Mouse (Mus musculus) liver, adult 2 months (tissue): ENCODE measurements around the gene Adam10. TPM values are rescaled to one million over a fixed set of nuclear protein-coding genes. Genes with fewer than 3 reads are reported as not detected.

ENCODE experiments used
- DNase-seq: peaks from one replicate; pipeline ENCODE4 v3.0.0-alpha.2; 2011; ENCODE audit warnings: low read depth, low spot score; ENCODE audit errors: extremely low read depth
- H3K27ac ChIP-seq: fragments of 200-500 bp; replicated peaks from 2 replicates; pipeline ENCODE4 v1.5.1; 2012; ENCODE audit warnings: low read depth, mild to moderate bottlenecking, control low read depth, inconsistent platforms, low read length; ENCODE audit not compliant: insufficient read depth
- H3K27me3 ChIP-seq: fragments of 200-500 bp; 2 replicates; pipeline ENCODE4 v1.6.1; 2012; ENCODE audit warnings: mild to moderate bottlenecking, moderate library complexity, low read length, inconsistent platforms; ENCODE audit not compliant: control insufficient read depth, insufficient read depth
- H3K36me3 ChIP-seq: fragments of 200-500 bp; 2 replicates; pipeline ENCODE4 v1.6.1; 2012; ENCODE audit warnings: low read length, inconsistent platforms; ENCODE audit not compliant: control insufficient read depth, insufficient read depth
- H3K4me1 ChIP-seq: fragments of 200-500 bp; 2 replicates; pipeline ENCODE4 v1.6.1; 2011; ENCODE audit warnings: low read length; ENCODE audit not compliant: control insufficient read depth, insufficient read depth
- H3K4me3 ChIP-seq: fragments of 200-500 bp; 2 replicates; pipeline ENCODE4 v1.5.1; 2011; ENCODE audit warnings: low read depth, mild to moderate bottlenecking, control low read depth, low read length, moderate library complexity; ENCODE audit not compliant: insufficient read depth
- H3K79me2 ChIP-seq: fragments of 200-500 bp; 2 replicates; pipeline ENCODE4 v1.6.1; 2012; ENCODE audit warnings: inconsistent platforms, mild to moderate bottlenecking, low read length, moderate library complexity; ENCODE audit not compliant: control insufficient read depth, insufficient read depth
- H3K9ac ChIP-seq: fragments of 200-500 bp; 2 replicates; pipeline ENCODE4 v1.6.1; 2012; ENCODE audit warnings: low read depth, mild to moderate bottlenecking, control low read depth, inconsistent platforms, low read length
- CTCF ChIP-seq: fragments of 200-500 bp; IDR thresholded peaks from 2 replicates; pipeline ENCODE4 v1.5.1; 2011; ENCODE audit warnings: low read depth, low read length, control low read depth
- POLR2A ChIP-seq: fragments of 200-500 bp; IDR thresholded peaks from 2 replicates; pipeline ENCODE4 v1.6.1; 2011; ENCODE audit warnings: low read length, control low read depth; ENCODE audit not compliant: insufficient read depth; ENCODE audit errors: extremely low read depth
- WGBS: fragments of 180-500 bp; shearing (Covaris S2); methylation state at CpG from one replicate; pipeline ENCODE4 v1.1.7; 2018; 5-methylcytosine and 5-hydroxymethylcytosine counted together
- polyA plus RNA-seq: library from polyadenylated mRNA; depleted of rRNA; stranded (reverse); fragments of >200 nt; gene quantifications from 2 replicates; pipeline ENCODE4 v1.2.3, GENCODE M21; 2012
- total RNA-seq: library from RNA; depleted of rRNA; stranded (reverse); fragments of >200 nt; gene quantifications from 2 replicates; pipeline ENCODE4 v1.2.3, GENCODE M21; 2014

The Adam10 gene
- total and polyA plus RNA-seq, 2 experiments, result 4.9 to 16.8 TPM

DNA sequence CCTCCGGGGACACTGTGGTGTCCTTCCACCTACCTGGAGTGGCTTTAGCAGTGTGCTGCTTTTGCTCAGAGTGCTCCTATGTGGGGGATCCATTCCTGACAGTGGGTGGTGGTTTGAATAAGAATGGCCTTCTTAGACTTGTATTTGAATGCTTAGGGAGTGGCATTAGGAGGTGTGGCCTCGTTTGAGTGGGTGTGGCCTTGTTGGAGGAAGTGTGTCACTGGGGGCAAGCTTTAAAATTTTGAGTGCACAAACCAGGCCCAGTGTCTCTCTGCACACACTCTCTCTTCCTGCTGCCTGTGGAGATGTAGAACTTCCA, 116.6 kb downstream of the Adam10 start:
- Histone ChIP-seq H3K79me2 (no peaks in the 10 kb centered on the region), H3K4me1 (no peaks in the 10 kb centered on the region), H3K36me3 (peaks cover 2% of the 10 kb centered on the region; the same call in 1 of the 2 replicates), H3K27ac (no peak overlapping the region), H3K27me3 (no peaks in the 10 kb centered on the region), H3K9ac (no peak overlapping the region), H3K4me3 (no peak overlapping the region)
- TF ChIP-seq POLR2A (no peak), CTCF (no peak)
- DNase-seq, result no peak
- WGBS, result 73% methylated on average over 2 of the region's 2 CpGs

DNA sequence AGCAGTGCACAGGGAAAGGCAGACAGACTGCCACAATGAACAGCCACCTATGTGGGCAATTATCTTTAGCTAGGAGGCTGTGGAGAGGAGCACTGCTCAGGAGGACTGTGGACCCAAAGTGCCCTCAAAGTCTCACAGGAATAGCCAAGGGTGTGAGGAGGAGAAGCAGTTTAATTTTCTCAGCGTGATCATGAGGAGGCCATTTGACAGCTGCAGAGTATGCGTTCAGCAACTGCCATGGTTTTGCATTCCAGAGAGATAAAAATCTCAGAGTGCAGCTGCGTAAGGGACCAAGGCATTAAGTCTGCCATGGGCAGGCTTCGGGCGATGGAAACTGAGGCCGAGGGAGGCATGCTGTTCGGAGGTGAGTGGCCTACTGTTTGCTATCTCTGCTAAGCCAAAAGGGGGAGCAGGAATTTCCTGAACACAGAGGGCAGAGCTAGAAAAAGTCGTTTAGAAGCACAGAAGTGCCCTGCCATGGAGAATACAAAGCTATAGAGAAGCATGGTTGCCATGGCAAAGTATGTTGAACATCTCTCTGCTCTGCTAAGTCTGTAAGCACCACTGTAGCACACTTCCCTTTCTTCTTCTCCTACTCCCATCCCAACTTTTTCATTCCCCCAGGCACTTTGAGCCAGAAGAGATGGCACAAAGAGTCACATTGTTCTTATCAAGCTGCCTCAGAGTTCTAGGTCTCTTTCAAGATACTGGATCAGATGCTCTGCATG, 122.0 kb downstream of the Adam10 start:
- H3K79me2 ChIP-seq, result no peaks in the 10 kb centered on the region
- H3K4me3 ChIP-seq, result no peak overlapping the region
- H3K9ac ChIP-seq, result no peak overlapping the region
- no peaks in the 10 kb centered on the region for H3K4me1 ChIP-seq
- H3K27me3 ChIP-seq, result no peaks in the 10 kb centered on the region
- no peak overlapping the region for H3K27ac ChIP-seq
- H3K36me3 ChIP-seq, result peaks cover 5% of the 10 kb centered on the region; the same call in 1 of the 2 replicates
- TF ChIP-seq POLR2A (no peak), CTCF (no peak)
- no peak for DNase-seq
- whole genome bisulfite sequencing, result 87% methylated on average over 8 of the region's 8 CpGs

DNA sequence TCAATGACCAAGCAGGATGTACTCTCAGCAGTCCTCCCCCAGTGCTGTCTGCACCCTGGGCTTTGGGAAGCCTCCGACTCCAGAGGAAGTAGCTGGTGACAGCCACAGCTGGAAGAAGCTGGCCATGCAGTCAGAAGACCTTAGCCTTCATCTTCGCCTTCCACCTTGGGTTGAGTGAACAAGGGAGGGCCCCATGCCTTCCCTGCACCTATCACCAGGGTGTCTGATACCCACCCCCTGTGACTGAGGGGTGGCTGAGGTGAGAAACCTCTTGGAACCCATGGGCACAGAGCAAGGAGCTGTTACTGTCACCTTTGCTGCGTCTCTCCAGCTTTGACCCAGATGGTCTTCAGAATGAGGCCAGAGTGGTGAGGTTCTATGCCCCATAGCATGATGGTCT, 123.0 kb downstream of the Adam10 start:
- 86% methylated on average over 3 of the region's 3 CpGs for WGBS
- DNase-seq, result no peak
- H3K4me3 ChIP-seq, result no peak overlapping the region
- TF ChIP-seq POLR2A (no peak), CTCF (no peak)
- H3K27me3 ChIP-seq, result no peaks in the 10 kb centered on the region
- peaks cover 5% of the 10 kb centered on the region; the same call in 1 of the 2 replicates for H3K36me3 ChIP-seq
- H3K4me1 ChIP-seq, result no peaks in the 10 kb centered on the region
- no peak overlapping the region for H3K9ac ChIP-seq
- H3K27ac ChIP-seq, result no peak overlapping the region
- no peaks in the 10 kb centered on the region for H3K79me2 ChIP-seq

DNA sequence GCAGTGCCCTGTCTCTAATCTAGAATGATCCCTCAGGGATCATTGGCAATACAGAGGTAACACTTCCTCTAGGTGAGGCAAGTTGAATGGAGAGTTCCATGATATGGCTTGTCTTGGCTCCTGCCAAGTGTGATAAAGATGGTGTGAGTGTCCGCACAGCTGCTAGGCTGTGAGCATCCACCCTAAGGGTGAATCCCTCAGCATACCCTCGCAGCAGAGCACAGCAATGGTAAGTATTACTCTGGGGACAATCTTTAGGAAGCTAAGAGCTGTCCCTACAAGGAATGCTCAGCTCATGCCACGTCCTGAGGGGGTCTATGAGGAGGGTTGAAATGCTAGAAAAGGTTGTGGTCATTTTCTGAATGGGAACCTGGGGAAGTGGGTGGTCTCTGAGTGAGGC, 124.0 kb downstream of the Adam10 start:
- peaks cover 5% of the 10 kb centered on the region; the same call in 1 of the 2 replicates for H3K36me3 ChIP-seq
- no peaks in the 10 kb centered on the region for H3K4me1 ChIP-seq
- H3K27ac ChIP-seq, result no peak overlapping the region
- no peaks in the 10 kb centered on the region for H3K79me2 ChIP-seq
- TF ChIP-seq CTCF, result no peak
- no peak for DNase-seq
- no peak overlapping the region for H3K9ac ChIP-seq
- H3K27me3 ChIP-seq, result no peaks in the 10 kb centered on the region
- H3K4me3 ChIP-seq, result no peak overlapping the region
- WGBS, result 95% methylated on average over 3 of the region's 3 CpGs

DNA sequence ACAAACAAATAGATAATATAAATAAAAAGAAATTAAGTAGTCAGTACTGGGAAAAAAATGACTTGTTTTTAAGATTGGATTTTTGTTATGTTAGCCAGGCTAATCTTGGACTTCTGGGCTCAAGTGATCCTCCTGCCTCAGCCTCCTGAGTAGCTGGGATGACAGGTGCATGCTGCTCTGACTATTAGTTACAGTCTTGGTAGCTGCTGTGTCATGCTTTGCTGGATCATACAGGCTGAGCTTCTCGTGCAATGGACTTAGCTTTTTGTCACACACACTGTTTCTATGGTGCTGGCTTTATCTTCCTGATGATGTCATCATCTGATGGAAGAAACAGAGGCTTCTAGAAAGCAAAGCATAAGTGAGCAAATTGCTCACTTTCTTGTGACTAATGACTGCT, 127.3 kb downstream of the Adam10 start:
- Histone ChIP-seq H3K79me2 (no peaks in the 10 kb centered on the region), H3K4me1 (no peaks in the 10 kb centered on the region), H3K36me3 (peaks cover 16% of the 10 kb centered on the region; the same call in 1 of the 2 replicates), H3K27me3 (no peaks in the 10 kb centered on the region), H3K4me3 (no peak overlapping the region), H3K9ac (no peak overlapping the region), H3K27ac (no peak overlapping the region)
- TF ChIP-seq POLR2A (no peak), CTCF (no peak)
- 60% methylated on average over 1 of the region's 1 CpGs for WGBS
- DNase-seq, result no peak

DNA sequence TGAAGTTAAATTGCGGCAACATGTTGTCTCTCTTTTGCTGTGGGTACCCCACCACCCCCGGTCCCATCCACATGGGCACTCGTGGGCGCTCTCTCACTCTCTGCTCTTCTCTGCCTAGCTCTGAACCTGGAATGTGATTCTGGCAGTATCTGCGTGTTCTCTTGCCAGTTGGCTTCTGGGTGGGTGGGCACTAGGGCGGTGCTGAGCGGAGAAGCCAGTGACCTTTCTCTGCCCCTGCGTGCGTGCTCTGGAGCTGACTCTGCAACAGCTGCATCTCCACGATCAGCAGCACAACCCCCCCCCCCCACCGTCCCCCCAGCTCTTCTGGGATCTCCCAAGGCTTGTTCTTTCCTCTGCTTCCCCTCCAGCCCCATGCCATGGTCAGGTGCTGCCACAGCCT, 128.9 kb downstream of the Adam10 start:
- no peak overlapping the region for H3K27ac ChIP-seq
- no peaks in the 10 kb centered on the region for H3K4me1 ChIP-seq
- WGBS, result 92% methylated on average over 11 of the region's 11 CpGs
- no peaks in the 10 kb centered on the region for H3K79me2 ChIP-seq
- no peak for TF ChIP-seq CTCF
- no peak for TF ChIP-seq POLR2A
- H3K4me3 ChIP-seq, result no peak overlapping the region
- no peak overlapping the region for H3K9ac ChIP-seq
- no peaks in the 10 kb centered on the region for H3K27me3 ChIP-seq
- H3K36me3 ChIP-seq, result peaks cover 21% of the 10 kb centered on the region; the same call in 1 of the 2 replicates
- no peak for DNase-seq
